In genomic region chr1:154089815-154090214, GRCm38 (mm10) we compare ENCODE assay signal across 17 mouse cellular contexts.
"Had no signal": no experiment of that assay in that cellular context is flagged by ENCODE, and none has a peak within 500 bp of the region (broad histone marks: within the 10 kb centered on the region; RNA-seq: fewer than 3 reads in every experiment).

No protein-coding gene starts in this region.

- H3K9me3 ChIP-seq: liver, embryonic 12.5 days; megakaryocyte, embryonic 14.5 days; midbrain, embryonic 12.5 days; midbrain, embryonic 15.5 days; neural tube, embryonic 12.5 days had no signal

- H3K27ac ChIP-seq: liver, embryonic 12.5 days; liver, embryonic 14.5 days; macrophage; midbrain, embryonic 12.5 days; midbrain, embryonic 15.5 days; neural tube, embryonic 12.5 days had no signal

- H3K9ac ChIP-seq: liver, embryonic 12.5 days; liver, embryonic 14.5 days; lung, embryonic 14.5 days; midbrain, embryonic 12.5 days; midbrain, embryonic 15.5 days; neural tube, embryonic 12.5 days had no signal

- H3K36me3 ChIP-seq: liver, embryonic 12.5 days; midbrain, embryonic 12.5 days; midbrain, embryonic 15.5 days; neural tube, embryonic 12.5 days had no signal

- H3K4me3 ChIP-seq: liver, embryonic 12.5 days; megakaryocyte, embryonic 14.5 days; midbrain, embryonic 12.5 days; midbrain, embryonic 15.5 days; neural tube, embryonic 12.5 days had no signal

- H3K27me3 ChIP-seq: liver, embryonic 12.5 days; midbrain, embryonic 12.5 days; midbrain, embryonic 15.5 days; neural tube, embryonic 12.5 days had no signal

- H3K4me2 ChIP-seq: liver, embryonic 12.5 days; lung, embryonic 14.5 days; midbrain, embryonic 12.5 days; midbrain, embryonic 15.5 days; neural tube, embryonic 12.5 days had no signal

- DNase-seq: lung, adult 18-20 months; lung, embryonic 14.5 days; lung, postnatal 14 days; lung, postnatal 36 days; right cerebral cortex, postnatal 14 days; right cerebral cortex, postnatal 4 days; spleen, adult 18-20 months; thymus, adult 2 months; thymus, postnatal 25 days; thymus, postnatal 4 days had no signal

- H3K4me1 ChIP-seq: liver, embryonic 12.5 days; megakaryocyte, embryonic 14.5 days; midbrain, embryonic 12.5 days; midbrain, embryonic 15.5 days; neural tube, embryonic 12.5 days had no signal

- ATAC-seq: liver, embryonic 12.5 days; midbrain, embryonic 15.5 days had no signal
